Mouse (Mus musculus) limb, embryonic 10.5 days (tissue): ENCODE measurements at regions not wholly inside any gene's neighbourhood (a gene's known extent, or its start where the extent isn't known, plus 50 kb on each side); places are given as distances from the start of the nearest gene placed in this dataset.

Experiments used
- DNase-seq: peaks from one replicate; pipeline ENCODE4 v3.0.0-alpha.2; 2017; ENCODE audit warnings: low spot score
- H3K27ac ChIP-seq: fragments of 300-500 bp; sonication (generic); 2 replicates; pipeline ENCODE4 v1.5.1; 2016; ENCODE audit warnings: mild to moderate bottlenecking
- H3K27me3 ChIP-seq: fragments of 300-500 bp; sonication (generic); 2 replicates; pipeline ENCODE4 v1.6.1; 2016; ENCODE audit warnings: low read depth, mild to moderate bottlenecking; ENCODE audit not compliant: poor library complexity, severe bottlenecking
- H3K36me3 ChIP-seq: fragments of 300-500 bp; sonication (generic); 2 replicates; pipeline ENCODE4 v1.6.1; 2016; ENCODE audit warnings: mild to moderate bottlenecking, moderate library complexity
- H3K4me1 ChIP-seq: fragments of 300-500 bp; sonication (generic); 2 replicates; pipeline ENCODE4 v1.6.1; 2016
- H3K4me3 ChIP-seq: fragments of 300-500 bp; sonication (generic); 2 replicates; pipeline ENCODE4 v1.5.1; 2016; ENCODE audit warnings: mild to moderate bottlenecking, moderate library complexity
- H3K9me3 ChIP-seq: fragments of 300-500 bp; sonication (generic); replicated peaks from 2 replicates; pipeline ENCODE4 v1.6.1; 2016; ENCODE audit warnings: mild to moderate bottlenecking
- WGBS: fragments of 180-500 bp; shearing (Covaris S2); methylation state at CpG from one replicate; pipeline ENCODE4 v1.1.7; 2016; 5-methylcytosine and 5-hydroxymethylcytosine counted together

- H3K4me3 ChIP-seq: no peak overlapping the region
These were observed 638.5 kb upstream of the Arid1b start for GRCm38 (mm10) chr17:4355506-4356218.

GRCm38 (mm10) chr17:4360413-4361320 is 633.5 kb upstream of the Arid1b start:
- no peaks in the 10 kb centered on the region for H3K4me1 ChIP-seq
- H3K4me3 ChIP-seq: no peak overlapping the region
- DNase-seq: no peak
- no peaks in the 10 kb centered on the region for H3K36me3 ChIP-seq
- no peaks in the 10 kb centered on the region for H3K9me3 ChIP-seq
- no peak overlapping the region for H3K27ac ChIP-seq
- WGBS: 74% methylated on average over 4 of the region's 4 CpGs
- no peaks in the 10 kb centered on the region for H3K27me3 ChIP-seq

More at GRCm38 (mm10) chr17:4355506-4356218, 638.5 kb upstream of the Arid1b start:
- Histone ChIP-seq H3K9me3 (no peaks in the 10 kb centered on the region), H3K27me3 (no peaks in the 10 kb centered on the region), H3K4me1 (no peaks in the 10 kb centered on the region), H3K36me3 (no peaks in the 10 kb centered on the region), H3K27ac (no peak overlapping the region)
- WGBS: 89% methylated on average over 5 of the region's 5 CpGs
- no peak for DNase-seq

GRCm38 (mm10) chr17:4365811-4366210 is 628.3 kb upstream of the Arid1b start:
- Histone ChIP-seq H3K36me3 (no peaks in the 10 kb centered on the region), H3K27ac (no peak overlapping the region), H3K4me3 (no peak overlapping the region), H3K9me3 (no peaks in the 10 kb centered on the region), H3K4me1 (no peaks in the 10 kb centered on the region), H3K27me3 (no peaks in the 10 kb centered on the region)
- DNase-seq: no peak

GRCm38 (mm10) chr17:4380449-4380848 is 613.7 kb upstream of the Arid1b start:
- Histone ChIP-seq H3K27ac (no peak overlapping the region), H3K27me3 (no peaks in the 10 kb centered on the region), H3K4me1 (no peaks in the 10 kb centered on the region), H3K9me3 (no peaks in the 10 kb centered on the region), H3K4me3 (no peak overlapping the region), H3K36me3 (no peaks in the 10 kb centered on the region)
- WGBS: 100% methylated on average over 1 of the region's 1 CpGs
- DNase-seq: no peak

DNA sequence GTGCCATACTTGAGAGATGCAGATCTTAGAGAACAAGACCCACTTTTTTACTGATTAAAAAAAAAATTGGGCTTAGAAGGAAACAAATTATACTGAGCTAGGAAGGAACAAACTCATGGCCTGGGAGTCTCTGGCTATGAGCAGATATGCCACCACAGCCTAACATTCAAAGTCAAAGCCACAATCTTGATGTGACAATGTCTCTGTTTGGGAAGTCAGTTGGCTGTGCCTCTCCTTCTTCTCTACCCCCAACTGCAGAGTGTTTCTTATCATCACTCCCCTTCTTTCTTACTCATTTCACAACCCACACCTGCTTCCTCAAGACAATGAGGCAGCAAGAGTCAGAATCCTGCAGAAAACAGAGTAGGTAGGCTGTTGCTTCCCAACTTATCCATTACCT is 613.3 kb upstream of the Arid1b start:
- Histone ChIP-seq H3K9me3 (no peaks in the 10 kb centered on the region), H3K27ac (no peak overlapping the region), H3K27me3 (no peaks in the 10 kb centered on the region)

GRCm38 (mm10) chr17:4381896-4382685 is 612.0 kb upstream of the Arid1b start:
- no peak for DNase-seq
- H3K9me3 ChIP-seq: no peaks in the 10 kb centered on the region
- whole genome bisulfite sequencing: 86% methylated on average over 13 of the region's 13 CpGs

More for the DNA sequence above, 613.3 kb upstream of the Arid1b start:
- no peaks in the 10 kb centered on the region for H3K36me3 ChIP-seq
- no peaks in the 10 kb centered on the region for H3K4me1 ChIP-seq
- DNase-seq: no peak
- H3K4me3 ChIP-seq: no peak overlapping the region

DNA sequence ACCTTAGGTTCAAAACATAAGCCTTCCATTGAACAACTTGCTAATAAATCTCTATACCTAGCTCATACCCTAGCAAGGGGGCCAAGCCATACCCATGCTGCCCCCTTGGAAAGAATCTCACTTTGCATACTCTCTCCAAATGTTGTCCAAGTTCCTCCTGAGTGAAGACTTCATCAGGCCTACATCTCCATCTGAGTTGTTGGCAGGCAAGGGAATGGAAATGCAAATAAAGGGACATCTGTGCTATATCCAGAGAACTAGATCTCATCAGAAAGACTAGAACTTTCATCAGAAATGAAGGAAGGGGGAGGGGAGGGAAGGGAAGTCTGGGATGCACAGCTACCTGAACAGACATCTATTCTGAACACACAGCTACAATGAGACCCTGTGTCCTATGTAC is 611.4 kb upstream of the Arid1b start:
- DNase-seq: no peak

More at GRCm38 (mm10) chr17:4381896-4382685, 612.0 kb upstream of the Arid1b start:
- Histone ChIP-seq H3K27ac (no peak overlapping the region), H3K4me3 (no peak overlapping the region), H3K27me3 (no peaks in the 10 kb centered on the region), H3K4me1 (no peaks in the 10 kb centered on the region), H3K36me3 (no peaks in the 10 kb centered on the region)

GRCm38 (mm10) chr17:4387616-4388015 is 606.5 kb upstream of the Arid1b start:
- Histone ChIP-seq H3K27me3 (no peaks in the 10 kb centered on the region), H3K4me1 (no peaks in the 10 kb centered on the region), H3K27ac (no peak overlapping the region), H3K9me3 (no peaks in the 10 kb centered on the region), H3K4me3 (no peak overlapping the region), H3K36me3 (no peaks in the 10 kb centered on the region)
- 82% methylated on average over 4 of the region's 4 CpGs for WGBS
- DNase-seq: no peak

More for the DNA sequence above, 611.4 kb upstream of the Arid1b start:
- Histone ChIP-seq H3K36me3 (no peaks in the 10 kb centered on the region), H3K27me3 (no peaks in the 10 kb centered on the region), H3K4me1 (no peaks in the 10 kb centered on the region), H3K27ac (no peak overlapping the region), H3K4me3 (no peak overlapping the region), H3K9me3 (no peaks in the 10 kb centered on the region)

- WGBS: 93% methylated on average over 4 of the region's 4 CpGs
- H3K4me3 ChIP-seq: no peak overlapping the region
- no peaks in the 10 kb centered on the region for H3K4me1 ChIP-seq
- no peak overlapping the region for H3K27ac ChIP-seq
- no peaks in the 10 kb centered on the region for H3K36me3 ChIP-seq
- DNase-seq: no peak
- no peaks in the 10 kb centered on the region for H3K27me3 ChIP-seq
- H3K9me3 ChIP-seq: no peaks in the 10 kb centered on the region
These were observed 604.1 kb upstream of the Arid1b start for GRCm38 (mm10) chr17:4390012-4390411.

DNA sequence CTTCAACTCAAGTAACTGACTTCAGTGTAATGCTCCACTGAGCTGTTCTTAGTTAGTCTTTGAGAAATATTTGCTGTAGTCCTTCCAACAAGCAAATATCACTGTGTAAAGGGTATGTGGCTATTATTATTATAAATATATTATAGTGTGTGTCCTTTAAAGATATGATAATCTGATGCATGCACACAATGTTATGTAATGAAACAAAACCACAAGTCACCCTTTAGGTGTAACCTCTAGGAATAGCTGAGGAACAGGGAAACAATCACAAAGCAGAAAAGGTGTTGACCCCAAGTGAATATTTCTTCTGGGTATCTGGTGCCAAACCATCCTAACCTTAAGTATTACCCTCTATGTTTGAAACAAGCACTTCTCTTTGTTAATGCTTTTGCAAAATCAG is 603.6 kb upstream of the Arid1b start:
- Histone ChIP-seq H3K4me1 (no peaks in the 10 kb centered on the region), H3K36me3 (no peaks in the 10 kb centered on the region), H3K27ac (no peak overlapping the region), H3K27me3 (no peaks in the 10 kb centered on the region), H3K4me3 (no peak overlapping the region), H3K9me3 (no peaks in the 10 kb centered on the region)
- DNase-seq: no peak

GRCm38 (mm10) chr17:4391210-4391609 is 602.9 kb upstream of the Arid1b start:
- Histone ChIP-seq H3K27ac (no peak overlapping the region), H3K36me3 (no peaks in the 10 kb centered on the region), H3K27me3 (no peaks in the 10 kb centered on the region), H3K4me3 (no peak overlapping the region), H3K4me1 (no peaks in the 10 kb centered on the region), H3K9me3 (no peaks in the 10 kb centered on the region)
- no peak for DNase-seq
- WGBS: 89% methylated on average over 1 of the region's 1 CpGs

GRCm38 (mm10) chr17:4396119-4396518 is 598.0 kb upstream of the Arid1b start:
- 90% methylated on average over 5 of the region's 5 CpGs for WGBS
- DNase-seq: no peak

DNA sequence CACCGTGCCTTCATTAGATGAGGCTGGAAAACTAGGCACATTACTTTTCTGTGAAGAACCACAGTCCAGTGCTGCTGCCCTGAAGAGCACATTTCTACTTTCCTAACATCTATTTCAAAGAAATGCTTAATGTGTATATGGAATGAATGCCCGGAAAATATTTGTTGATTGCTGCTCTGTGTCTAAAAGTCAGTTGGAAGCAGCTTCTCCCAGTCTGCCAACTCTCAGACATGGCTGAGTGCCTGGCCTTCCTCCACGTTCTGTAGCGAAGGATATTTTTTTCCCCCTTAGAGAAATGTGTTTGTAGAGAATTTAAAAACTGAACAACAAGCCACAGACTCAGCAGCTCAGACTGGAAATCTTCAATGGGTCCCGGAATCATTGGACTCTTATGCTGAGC is 576.4 kb upstream of the Arid1b start:
- Histone ChIP-seq H3K36me3 (no peaks in the 10 kb centered on the region), H3K9me3 (no peaks in the 10 kb centered on the region), H3K4me3 (no peak overlapping the region), H3K4me1 (no peaks in the 10 kb centered on the region), H3K27me3 (no peaks in the 10 kb centered on the region), H3K27ac (no peak overlapping the region)
- no peak for DNase-seq
- WGBS: 91% methylated on average over 5 of the region's 5 CpGs

More at GRCm38 (mm10) chr17:4396119-4396518, 598.0 kb upstream of the Arid1b start:
- no peaks in the 10 kb centered on the region for H3K27me3 ChIP-seq
- no peak overlapping the region for H3K4me3 ChIP-seq
- H3K9me3 ChIP-seq: no peaks in the 10 kb centered on the region
- H3K36me3 ChIP-seq: no peaks in the 10 kb centered on the region
- no peaks in the 10 kb centered on the region for H3K4me1 ChIP-seq
- no peak overlapping the region for H3K27ac ChIP-seq
